9 mouse cellular contexts compared by ENCODE assay signal in the genomic region with DNA sequence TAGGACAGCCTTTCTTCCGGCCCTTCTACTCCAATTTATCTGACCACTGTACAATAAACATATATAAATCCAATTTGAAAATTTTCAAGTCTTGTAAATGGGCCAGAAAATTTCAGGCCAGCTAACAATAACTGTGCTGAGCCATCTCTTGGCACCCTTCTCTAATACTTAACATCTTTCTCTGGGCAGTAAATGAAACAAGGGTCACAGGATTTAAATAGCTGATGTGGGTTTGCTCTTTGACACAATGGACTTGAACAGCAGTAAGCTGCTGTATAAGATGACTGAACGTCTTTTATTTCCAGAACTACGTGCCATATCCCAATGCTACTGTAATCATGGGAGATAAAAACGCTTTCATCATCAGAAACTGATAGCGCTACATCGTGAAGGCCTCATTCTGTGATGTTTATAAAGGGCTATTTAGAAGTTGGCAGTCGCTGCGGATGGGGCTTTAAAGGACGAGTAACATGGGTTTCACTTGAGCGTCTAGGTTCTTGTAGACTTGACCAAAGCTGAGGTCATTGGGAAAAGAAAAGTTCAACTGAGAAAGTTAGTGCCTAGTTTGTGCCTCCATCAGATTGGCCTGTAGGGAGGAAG.
"Had no signal": no experiment of that assay in that cellular context is flagged by ENCODE, and none has a peak within 500 bp of the region (broad histone marks: within the 10 kb centered on the region; RNA-seq: fewer than 3 reads in every experiment).

No protein-coding gene starts in this region.

- H3K9me3 ChIP-seq: limb, embryonic 10.5 days; liver, embryonic 13.5 days; midbrain, embryonic 13.5 days had no signal

- DNase-seq: kidney, adult 11 months; liver, embryonic 13.5 days; liver, postnatal 0 days; lung, postnatal 36 days; right cerebral cortex, postnatal 25 days; thymus, postnatal 4 days had no signal

- ATAC-seq: midbrain, embryonic 13.5 days had no signal

- H3K36me3 ChIP-seq: limb, embryonic 10.5 days; liver, embryonic 13.5 days; midbrain, embryonic 13.5 days had no signal

- H3K4me1 ChIP-seq: limb, embryonic 10.5 days; liver, embryonic 13.5 days; midbrain, embryonic 13.5 days had no signal

- H3K9ac ChIP-seq: liver, embryonic 13.5 days; liver, postnatal 0 days; midbrain, embryonic 13.5 days had no signal

- H3K4me3 ChIP-seq: left cerebral cortex, adult 2 months; limb, embryonic 10.5 days; liver, embryonic 13.5 days; midbrain, embryonic 13.5 days had no signal

- H3K27ac ChIP-seq: left cerebral cortex, adult 2 months; limb, embryonic 10.5 days; liver, embryonic 13.5 days; midbrain, embryonic 13.5 days had no signal

- H3K27me3 ChIP-seq: liver, embryonic 13.5 days; midbrain, embryonic 13.5 days had no signal

- H3K4me2 ChIP-seq: liver, embryonic 13.5 days; midbrain, embryonic 13.5 days had no signal
